Mouse (Mus musculus): ENCODE results near the gene Ergic2. TPM values are rescaled to one million over a fixed set of nuclear protein-coding genes. Genes with fewer than 3 reads are reported as not detected.
A peak's percentile ranks its signal among the peaks of the same experiment; 100 is the strongest.

The Ergic2 gene
- polyA plus RNA-seq, 1 experiment from 2014 or later: 220 TPM

- 95% methylated on average over 5 of the region's 5 CpGs for WGBS
- ATAC-seq (ENCODE audit: low FRiP score): no peak
These were observed 29.5 kb upstream of the Ergic2 start for GRCm38 (mm10) chr6:148241685-148242084.

GRCm38 (mm10) chr6:148239311-148239710 lies 27.1 kb upstream of the Ergic2 start:
- Histone ChIP-seq H3K4me2 (replicated peaks) (no peak overlapping the region), H3K9me3 (replicated peaks) (no peaks in the 10 kb centered on the region), H3K4me3 (no peak overlapping the region), H3K4me1 (no peaks in the 10 kb centered on the region), H3K27me3 (no peaks in the 10 kb centered on the region), H3K27ac (no peak overlapping the region), H3K36me3 (no peaks in the 10 kb centered on the region), H3K9ac (no peak overlapping the region)
- no peak for ATAC-seq (ENCODE audit: low FRiP score)
- 97% methylated on average over 1 of the region's 1 CpGs for WGBS

More at GRCm38 (mm10) chr6:148241685-148242084, 29.5 kb upstream of the Ergic2 start:
- no peaks in the 10 kb centered on the region for H3K9me3 ChIP-seq (replicated peaks)
- no peaks in the 10 kb centered on the region for H3K4me1 ChIP-seq
- H3K9ac ChIP-seq: no peak overlapping the region
- H3K4me3 ChIP-seq: no peak overlapping the region
- no peaks in the 10 kb centered on the region for H3K36me3 ChIP-seq
- no peaks in the 10 kb centered on the region for H3K27me3 ChIP-seq
- no peak overlapping the region for H3K4me2 ChIP-seq (replicated peaks)
- no peak overlapping the region for H3K27ac ChIP-seq

- H3K9ac ChIP-seq: no peak overlapping the region
- H3K27ac ChIP-seq: no peak overlapping the region
- no peaks in the 10 kb centered on the region for H3K36me3 ChIP-seq
These were observed 25.3 kb upstream of the Ergic2 start for GRCm38 (mm10) chr6:148237453-148237852.

GRCm38 (mm10) chr6:148234105-148234828 lies 22.1 kb upstream of the Ergic2 start:
- WGBS: 82% methylated on average over 3 of the region's 3 CpGs
- no peaks in the 10 kb centered on the region for H3K9me3 ChIP-seq (replicated peaks)
- no peak overlapping the region for H3K9ac ChIP-seq
- no peaks in the 10 kb centered on the region for H3K27me3 ChIP-seq
- H3K27ac ChIP-seq: no peak overlapping the region
- no peaks in the 10 kb centered on the region for H3K36me3 ChIP-seq
- no peak overlapping the region for H3K4me2 ChIP-seq (replicated peaks)
- no peaks in the 10 kb centered on the region for H3K4me1 ChIP-seq
- H3K4me3 ChIP-seq: no peak overlapping the region
- no peak for ATAC-seq (ENCODE audit: low FRiP score)

More at GRCm38 (mm10) chr6:148237453-148237852, 25.3 kb upstream of the Ergic2 start:
- ATAC-seq (ENCODE audit: low FRiP score): no peak
- no peaks in the 10 kb centered on the region for H3K4me1 ChIP-seq
- no peaks in the 10 kb centered on the region for H3K27me3 ChIP-seq
- no peak overlapping the region for H3K4me3 ChIP-seq
- WGBS: 59% methylated on average over 5 of the region's 5 CpGs
- no peaks in the 10 kb centered on the region for H3K9me3 ChIP-seq (replicated peaks)
- H3K4me2 ChIP-seq (replicated peaks): no peak overlapping the region

- no peak overlapping the region for H3K27ac ChIP-seq
- ATAC-seq (ENCODE audit: low FRiP score): no peak
- H3K4me1 ChIP-seq: no peaks in the 10 kb centered on the region
- no peaks in the 10 kb centered on the region for H3K9me3 ChIP-seq (replicated peaks)
- no peaks in the 10 kb centered on the region for H3K36me3 ChIP-seq
- 72% methylated on average over 3 of the region's 3 CpGs for WGBS
- H3K27me3 ChIP-seq: no peaks in the 10 kb centered on the region
- H3K4me2 ChIP-seq (replicated peaks): no peak overlapping the region
- no peak overlapping the region for H3K4me3 ChIP-seq
- H3K9ac ChIP-seq: no peak overlapping the region
These were observed 15.4 kb upstream of the Ergic2 start for GRCm38 (mm10) chr6:148227542-148227941.

GRCm38 (mm10) chr6:148222686-148223085 lies 10.5 kb upstream of the Ergic2 start:
- H3K4me2 ChIP-seq (replicated peaks): no peak overlapping the region
- no peaks in the 10 kb centered on the region for H3K27me3 ChIP-seq
- no peak overlapping the region for H3K9ac ChIP-seq
- ATAC-seq (ENCODE audit: low FRiP score): no peak
- no peaks in the 10 kb centered on the region for H3K9me3 ChIP-seq (replicated peaks)
- no peak overlapping the region for H3K27ac ChIP-seq
- 73% methylated on average over 2 of the region's 2 CpGs for WGBS
- H3K36me3 ChIP-seq: no peaks in the 10 kb centered on the region
- no peak overlapping the region for H3K4me3 ChIP-seq
- H3K4me1 ChIP-seq: no peaks in the 10 kb centered on the region

- H3K36me3 ChIP-seq: no peaks in the 10 kb centered on the region
- no peak for ATAC-seq (ENCODE audit: low FRiP score)
- 87% methylated on average over 2 of the region's 2 CpGs for WGBS
- H3K4me1 ChIP-seq: 0 out of 2 replicates have a peak, but pooled peaks cover 2% of the 10 kb centered on the region
- no peaks in the 10 kb centered on the region for H3K27me3 ChIP-seq
- H3K27ac ChIP-seq: no peak overlapping the region
- H3K4me3 ChIP-seq: no peak overlapping the region
- no peak overlapping the region for H3K4me2 ChIP-seq (replicated peaks)
- no peaks in the 10 kb centered on the region for H3K9me3 ChIP-seq (replicated peaks)
- no peak overlapping the region for H3K9ac ChIP-seq
These were observed 6.3 kb upstream of the Ergic2 start for GRCm38 (mm10) chr6:148218235-148219076.

- H3K27me3 ChIP-seq: no peaks in the 10 kb centered on the region
- no peaks in the 10 kb centered on the region for H3K9me3 ChIP-seq (replicated peaks)
- no peak overlapping the region for H3K4me3 ChIP-seq
- H3K4me2 ChIP-seq (replicated peaks): no peak overlapping the region
- H3K36me3 ChIP-seq: no peaks in the 10 kb centered on the region
- no peak overlapping the region for H3K9ac ChIP-seq
- no peak overlapping the region for H3K27ac ChIP-seq
- WGBS: 92% methylated on average over 4 of the region's 4 CpGs
- H3K4me1 ChIP-seq: peaks cover 8% of the 10 kb centered on the region
- no peak for ATAC-seq (ENCODE audit: low FRiP score)
These were observed 4.6 kb upstream of the Ergic2 start for GRCm38 (mm10) chr6:148216752-148217151.

- 12% methylated on average over 5 of the region's 5 CpGs for WGBS
- H3K4me1 ChIP-seq: peaks cover 14% of the 10 kb centered on the region
- no peak overlapping the region for H3K4me2 ChIP-seq (replicated peaks)
- no peaks in the 10 kb centered on the region for H3K9me3 ChIP-seq (replicated peaks)
- no peak overlapping the region for H3K4me3 ChIP-seq
- no peak overlapping the region for H3K27ac ChIP-seq
- no peaks in the 10 kb centered on the region for H3K36me3 ChIP-seq
- H3K9ac ChIP-seq: no peak overlapping the region
- ATAC-seq (ENCODE audit: low FRiP score): no peak
- no peaks in the 10 kb centered on the region for H3K27me3 ChIP-seq
These were observed 2.6 kb upstream of the Ergic2 start for GRCm38 (mm10) chr6:148214765-148215164.

- Histone ChIP-seq H3K4me2 (replicated peaks) (peak overlapping the region; percentile 68), H3K27ac (peak overlapping the region; percentile 93), H3K36me3 (no peaks in the 10 kb centered on the region), H3K27me3 (no peaks in the 10 kb centered on the region), H3K9me3 (replicated peaks) (no peaks in the 10 kb centered on the region), H3K4me1 (peaks cover 14% of the 10 kb centered on the region), H3K9ac (peak overlapping the region; percentile 96), H3K4me3 (peak overlapping the region; percentile 95)
- WGBS: under 1% methylated on average over 51 of the region's 51 CpGs
- ATAC-seq (ENCODE audit: low FRiP score): peak; percentile 71
These were observed 740 bp downstream of the Ergic2 start for GRCm38 (mm10) chr6:148211391-148211876.

- ATAC-seq (ENCODE audit: low FRiP score): no peak
- 90% methylated on average over 1 of the region's 1 CpGs for WGBS
These were observed 4.7 kb downstream of the Ergic2 start for GRCm38 (mm10) chr6:148207522-148207921.

GRCm38 (mm10) chr6:148205134-148205533 lies 7.0 kb downstream of the Ergic2 start:
- 95% methylated on average over 1 of the region's 1 CpGs for WGBS
- H3K4me1 ChIP-seq: no peaks in the 10 kb centered on the region
- H3K4me3 ChIP-seq: no peak overlapping the region
- no peaks in the 10 kb centered on the region for H3K27me3 ChIP-seq
- no peak overlapping the region for H3K4me2 ChIP-seq (replicated peaks)
- no peaks in the 10 kb centered on the region for H3K9me3 ChIP-seq (replicated peaks)
- H3K9ac ChIP-seq: no peak overlapping the region
- no peak overlapping the region for H3K27ac ChIP-seq
- no peak for ATAC-seq (ENCODE audit: low FRiP score)
- peaks cover 41% of the 10 kb centered on the region for H3K36me3 ChIP-seq

More at GRCm38 (mm10) chr6:148207522-148207921, 4.7 kb downstream of the Ergic2 start:
- no peak overlapping the region for H3K4me3 ChIP-seq
- peaks cover 26% of the 10 kb centered on the region for H3K36me3 ChIP-seq
- H3K4me2 ChIP-seq (replicated peaks): no peak overlapping the region
- H3K9ac ChIP-seq: no peak overlapping the region
- no peak overlapping the region for H3K27ac ChIP-seq
- no peaks in the 10 kb centered on the region for H3K9me3 ChIP-seq (replicated peaks)
- peaks cover 7% of the 10 kb centered on the region; the same call in 1 of the 2 replicates for H3K4me1 ChIP-seq
- H3K27me3 ChIP-seq: no peaks in the 10 kb centered on the region

Data from hindbrain, embryonic 12.5 days (tissue).